Mouse (Mus musculus) cerebellum, postnatal 10 days (tissue): ENCODE results near the gene Arhgdig.
"Not testable (repeated sequence)": the region's sequence is repeated elsewhere in the genome, so short reads cannot be mapped to it uniquely, and the experiment has no call there.

Experiments
- DNase-seq, 2 experiments: peaks; one replicate each; pipeline ENCODE4 v3.0.0; 2021; ENCODE audit warnings: mixed read lengths in 2 of 2

Arhgdig gene

GRCm38 (mm10) chr17:26203321-26203811 lies 4.2 kb downstream of the Arhgdig start:
- DNase-seq = peak; percentile 34 to 42

GRCm38 (mm10) chr17:26202737-26203136 lies 4.8 kb downstream of the Arhgdig start, which contains the start of gene Rgs11:
Gene Rgs11 (plus strand): TSS chr17:26202951.
- DNase-seq = peak; percentile 43

GRCm38 (mm10) chr17:26201998-26202397 lies 5.6 kb downstream of the Arhgdig start:
- peak; percentile 30 to 33 for DNase-seq

GRCm38 (mm10) chr17:26200831-26201705 lies 6.5 kb downstream of the Arhgdig start:
- DNase-seq = peak; percentile 46 to 49

GRCm38 (mm10) chr17:26198892-26199291 lies 8.7 kb downstream of the Arhgdig start, which contains the start of gene Pdia2:
Gene Pdia2 (minus strand): TSS chr17:26199087.
- no peak for DNase-seq

GRCm38 (mm10) chr17:26192481-26193190 lies 14.9 kb downstream of the Arhgdig start:
- DNase-seq = no peak

GRCm38 (mm10) chr17:26191486-26191885 lies 16.1 kb downstream of the Arhgdig start:
- not testable (repeated sequence) for DNase-seq

GRCm38 (mm10) chr17:26188091-26188805 lies 19.3 kb downstream of the Arhgdig start:
- no peak for DNase-seq

GRCm38 (mm10) chr17:26187592-26187991 lies 20.0 kb downstream of the Arhgdig start:
- peak; percentile 51 to 59 for DNase-seq

- DNase-seq = no peak
Measured at GRCm38 (mm10) chr17:26181179-26181578, 26.4 kb downstream of the Arhgdig start.

- no peak for DNase-seq
Measured at GRCm38 (mm10) chr17:26178611-26179010, 29.0 kb downstream of the Arhgdig start.

GRCm38 (mm10) chr17:26175248-26175647 lies 32.3 kb downstream of the Arhgdig start:
- DNase-seq = not testable (repeated sequence)

GRCm38 (mm10) chr17:26168039-26168438 lies 39.5 kb downstream of the Arhgdig start:
- DNase-seq = no peak

GRCm38 (mm10) chr17:26162736-26163135 lies 44.9 kb downstream of the Arhgdig start:
- DNase-seq = no peak

GRCm38 (mm10) chr17:26151886-26152630 lies 55.5 kb downstream of the Arhgdig start:
- no peak for DNase-seq
